Mouse (Mus musculus): ENCODE results near the gene Sgsm2.

DNA sequence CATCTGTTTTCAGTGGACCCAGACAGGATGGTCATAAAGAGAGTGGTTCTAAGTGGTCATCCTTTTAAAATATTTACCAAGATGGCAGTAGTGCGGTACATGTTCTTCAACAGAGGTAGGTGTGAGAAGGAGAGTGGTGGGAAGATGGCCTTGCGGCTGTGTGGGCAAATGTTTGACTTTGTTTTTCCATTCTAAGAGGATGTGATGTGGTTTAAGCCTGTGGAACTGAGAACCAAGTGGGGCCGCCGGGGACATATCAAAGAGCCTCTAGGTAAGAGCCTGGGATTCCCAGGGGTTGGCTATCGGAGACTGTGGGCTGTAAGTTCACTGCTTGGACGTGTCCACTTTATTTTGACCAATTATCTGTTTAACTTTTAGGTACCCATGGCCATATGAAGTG is 11.0 kb upstream of the Sgsm2 start:
- TF ChIP-seq CTCF (IDR thresholded peaks at IDR 0.05; ENCODE audit: low read depth), result no peak
- TF ChIP-seq EP300 (IDR thresholded peaks at IDR 0.05; ENCODE audit: low read depth), result no peak

Measured in liver, postnatal 0 days (tissue).